Mouse (Mus musculus) B cell, adult 67 days (primary cell): ENCODE results near the gene Cpxm1. TPM values are rescaled to one million over a fixed set of nuclear protein-coding genes. Genes with fewer than 3 reads are reported as not detected.

ENCODE experiments used
- total RNA-seq, 2 experiments: library from RNA; stranded (reverse); gene quantifications; 4 replicates each; pipeline ENCODE4 v1.2.4; 2023

The Cpxm1 gene
- 1 to 10 TPM in 1 of 2 experiments, not detected in 1; 1.2 TPM for total RNA-seq

GRCm38 (mm10) chr2:130397186-130397985 is at the start of gene Cpxm1:
Gene Cpxm1, minus strand, starts transcription at chr2:130397574.

GRCm38 (mm10) chr2:130424126-130424853 is 26.9 kb upstream of the Cpxm1 start, which contains the start of the genes Vps16 and Pced1a:
Gene Vps16, plus strand, starts transcription at chr2:130424339.
Gene Pced1a, minus strand, starts transcription at chr2:130424701.

GRCm38 (mm10) chr2:130406178-130406577 is 8.8 kb upstream of the Cpxm1 start, which contains the start of gene Tmem239:
Gene Tmem239, plus strand, starts transcription at chr2:130406478.

GRCm38 (mm10) chr2:130404939-130405338 is 7.6 kb upstream of the Cpxm1 start, which contains the start of the genes Gm28372 and 1700020A23Rik:
Gene Gm28372, plus strand, starts transcription at chr2:130405239.
Gene 1700020A23Rik, plus strand, starts transcription at chr2:130405259.

Other genes with a start within 250 kb of the Cpxm1 start
- 100 to 1,000 TPM; 172 TPM for gene Snrpb, start 218.2 kb downstream of the Cpxm1 start, total RNA-seq
- gene Tmc2, start 202.4 kb downstream of the Cpxm1 start, total RNA-seq = not detected
- 100 to 1,000 TPM; 315 to 340 TPM for gene Nop56, start 123.1 kb downstream of the Cpxm1 start, total RNA-seq
- gene Idh3b, start 113.0 kb downstream of the Cpxm1 start, total RNA-seq = 100 to 1,000 TPM; 127 to 154 TPM
- not detected for gene Ebf4, start 102.4 kb downstream of the Cpxm1 start, total RNA-seq
- gene Gm28372, start 7.7 kb upstream of the Cpxm1 start, total RNA-seq = not detected
- gene 1700020A23Rik, start 7.7 kb upstream of the Cpxm1 start, total RNA-seq = not detected
- not detected for gene Tmem239, start 8.9 kb upstream of the Cpxm1 start, total RNA-seq
- 100 to 1,000 TPM; 156 to 175 TPM for gene Vps16, start 26.8 kb upstream of the Cpxm1 start, total RNA-seq
- gene Pced1a, start 27.1 kb upstream of the Cpxm1 start, total RNA-seq = 10 to 100 TPM; 22.2 to 26.2 TPM
- 100 to 1,000 TPM; 104 to 116 TPM for gene Ptpra, start 52.7 kb upstream of the Cpxm1 start, total RNA-seq
- 10 to 100 TPM; 51.4 to 51.5 TPM for gene Mrps26, start 166.2 kb upstream of the Cpxm1 start, total RNA-seq
- gene Oxt, start 178.6 kb upstream of the Cpxm1 start, total RNA-seq = not detected
- gene Avp, start 185.0 kb upstream of the Cpxm1 start, total RNA-seq = not detected
- 10 to 100 TPM; 11.4 to 13.1 TPM for gene Fastkd5, start 232.5 kb upstream of the Cpxm1 start, total RNA-seq
- gene Ubox5, start 232.5 kb upstream of the Cpxm1 start, total RNA-seq = 1 to 10 TPM; 5.8 to 9.7 TPM
- gene Lzts3, start 245.2 kb upstream of the Cpxm1 start, total RNA-seq = 1 to 10 TPM; 5.4 to 5.9 TPM